Mouse (Mus musculus): ENCODE results near the gene Dnttip2.
"Not testable (repeated sequence)": the region's sequence is repeated elsewhere in the genome, so short reads cannot be mapped to it uniquely, and the experiment has no call there.

GRCm38 (mm10) chr3:122226972-122227371 lies 47.2 kb upstream of the Dnttip2 start:
- not testable (repeated sequence) for TF ChIP-seq ZNF384 (IDR thresholded peaks at IDR 0.05; ENCODE audit: low read depth, low read length); CHD2 (IDR thresholded peaks at IDR 0.05; ENCODE audit: low read depth, low read length); HCFC1 (IDR thresholded peaks at IDR 0.05; ENCODE audit: borderline replicate concordance, insufficient read depth, low read length); ZC3H11A (IDR thresholded peaks at IDR 0.05; ENCODE audit: borderline replicate concordance, low read depth, low read length); MAFK (IDR thresholded peaks at IDR 0.05; ENCODE audit: insufficient read depth, low read depth, low read length)

Measured in ES-E14 (cell line).